Mouse (Mus musculus): Measurements from ENCODE around the gene Nudt5. TPM values are rescaled to one million over a fixed set of nuclear protein-coding genes. Genes with fewer than 3 reads are reported as not detected.

The Nudt5 gene
- polyA plus RNA-seq, 1 experiment from 2014 or later: 64.7 TPM

DNA sequence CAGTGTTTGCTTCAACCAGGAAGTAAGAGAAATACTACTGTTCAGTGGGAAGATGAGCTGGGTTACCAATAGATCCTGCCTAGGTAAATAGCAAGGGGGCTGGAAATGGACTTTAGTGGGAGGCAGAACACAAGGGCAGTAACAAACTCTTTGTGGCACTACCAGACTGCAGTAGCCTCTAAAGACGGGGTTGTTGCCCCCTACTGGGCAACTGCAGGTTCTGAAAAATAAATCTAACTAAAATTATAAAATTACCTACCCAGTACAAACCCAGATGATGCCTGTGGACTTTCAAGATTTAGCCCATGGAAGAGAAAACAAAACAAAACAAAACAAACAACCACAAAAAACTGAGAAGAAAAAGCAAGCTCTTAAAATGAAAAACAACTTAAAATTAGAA, 20.6 kb upstream of the Nudt5 start:
- H3K4me1 ChIP-seq: no peaks in the 10 kb centered on the region
- no peak overlapping the region for H3K4me2 ChIP-seq (replicated peaks)
- no peak overlapping the region for H3K4me3 ChIP-seq
- H3K36me3 ChIP-seq: peaks cover 56% of the 10 kb centered on the region
- 31% methylated on average over 1 of the region's 1 CpGs for WGBS
- no peak overlapping the region for H3K27ac ChIP-seq
- no peaks in the 10 kb centered on the region for H3K27me3 ChIP-seq (replicated peaks)
- no peak overlapping the region for H3K9ac ChIP-seq
- H3K9me3 ChIP-seq: no peaks in the 10 kb centered on the region
- no peak for ATAC-seq (ENCODE audit: low FRiP score, low read depth)

DNA sequence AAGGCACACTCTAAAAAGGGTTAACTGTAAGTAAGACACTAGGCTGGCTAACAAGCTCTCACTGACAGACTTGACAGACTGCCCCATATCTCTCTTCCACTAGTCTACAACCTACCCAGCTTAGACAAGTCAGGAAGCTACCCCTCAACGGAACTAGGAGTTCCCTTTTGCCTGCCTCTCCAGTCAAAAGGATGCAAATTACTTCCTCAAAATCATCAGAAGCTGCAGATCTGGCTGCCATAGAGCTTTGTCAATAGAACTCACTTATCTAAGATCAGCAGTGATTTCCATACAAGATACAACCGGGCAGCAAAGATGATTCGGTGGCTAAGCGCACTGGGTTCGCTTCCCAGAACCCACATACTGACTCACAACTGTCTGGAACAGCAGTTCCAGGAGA, 20.1 kb upstream of the Nudt5 start:
- no peak overlapping the region for H3K4me2 ChIP-seq (replicated peaks)
- 85% methylated on average over 5 of the region's 5 CpGs for WGBS
- H3K4me3 ChIP-seq: no peak overlapping the region
- ATAC-seq (ENCODE audit: low FRiP score, low read depth): no peak
- H3K36me3 ChIP-seq: peaks cover 54% of the 10 kb centered on the region
- no peaks in the 10 kb centered on the region for H3K9me3 ChIP-seq
- H3K27ac ChIP-seq: no peak overlapping the region
- H3K4me1 ChIP-seq: no peaks in the 10 kb centered on the region
- H3K9ac ChIP-seq: no peak overlapping the region
- H3K27me3 ChIP-seq (replicated peaks): no peaks in the 10 kb centered on the region

DNA sequence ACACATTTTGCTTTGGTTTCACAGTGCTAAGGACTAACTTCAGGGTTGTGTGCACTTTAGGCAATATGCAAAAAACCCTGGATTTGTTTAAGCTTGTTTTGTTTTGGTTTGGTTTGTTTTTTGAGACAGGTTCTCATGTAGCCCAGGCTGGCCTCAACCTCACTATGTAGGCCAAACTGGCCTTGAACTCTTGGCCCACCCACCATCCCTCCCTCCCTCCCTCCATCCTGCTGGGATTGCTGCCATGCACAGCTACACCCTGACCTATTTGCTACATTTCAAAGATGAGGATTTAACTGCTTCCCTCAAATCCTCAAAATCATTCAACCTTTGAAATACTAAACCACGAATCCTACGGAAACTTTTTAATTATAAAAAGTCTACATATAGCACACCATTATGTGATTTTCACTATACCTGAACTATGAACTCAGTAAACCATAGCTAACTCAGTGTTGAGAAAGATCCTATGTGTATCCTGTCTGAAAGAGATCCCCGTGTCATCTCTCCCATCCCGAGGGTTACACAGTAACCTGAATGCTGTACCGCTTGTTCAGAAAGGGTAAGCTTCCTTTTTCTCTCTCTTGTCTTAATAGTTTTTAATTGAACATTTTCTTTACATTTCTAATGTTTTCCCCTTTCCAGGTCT, 19.4 kb upstream of the Nudt5 start:
- WGBS: 95% methylated on average over 5 of the region's 5 CpGs
- peaks cover 52% of the 10 kb centered on the region for H3K36me3 ChIP-seq
- no peak for ATAC-seq (ENCODE audit: low FRiP score, low read depth)
- no peak overlapping the region for H3K4me3 ChIP-seq
- H3K4me1 ChIP-seq: no peaks in the 10 kb centered on the region
- H3K4me2 ChIP-seq (replicated peaks): no peak overlapping the region
- no peaks in the 10 kb centered on the region for H3K9me3 ChIP-seq
- H3K27ac ChIP-seq: no peak overlapping the region
- no peak overlapping the region for H3K9ac ChIP-seq
- no peaks in the 10 kb centered on the region for H3K27me3 ChIP-seq (replicated peaks)

DNA sequence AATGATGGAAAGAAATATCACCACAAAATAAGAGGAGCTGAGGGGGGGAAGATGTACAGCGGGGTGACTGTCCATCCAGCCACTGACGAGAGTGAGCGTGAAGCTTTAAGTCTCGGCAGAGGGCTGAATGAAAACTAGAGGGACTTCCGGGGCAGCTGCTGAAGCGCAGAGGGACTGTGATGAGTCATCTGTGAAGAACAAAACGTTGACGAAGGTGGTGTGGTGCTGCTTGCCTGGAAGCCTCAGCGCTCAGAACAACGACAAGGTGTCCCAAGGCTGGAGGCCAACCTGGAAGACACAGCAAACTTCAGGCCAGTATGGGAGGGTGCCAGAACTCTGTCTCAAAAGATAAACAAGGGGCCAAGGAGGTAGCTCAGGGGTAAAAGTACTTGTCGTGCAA, 4.0 kb upstream of the Nudt5 start:
- H3K9ac ChIP-seq: no peak overlapping the region
- no peak for ATAC-seq (ENCODE audit: low FRiP score, low read depth)
- H3K4me2 ChIP-seq (replicated peaks): no peak overlapping the region
- no peak overlapping the region for H3K4me3 ChIP-seq
- H3K9me3 ChIP-seq: no peaks in the 10 kb centered on the region
- H3K27ac ChIP-seq: no peak overlapping the region
- peaks cover under 1% of the 10 kb centered on the region; the same call in 1 of the 2 replicates for H3K4me1 ChIP-seq
- no peaks in the 10 kb centered on the region for H3K27me3 ChIP-seq (replicated peaks)
- WGBS: 97% methylated on average over 11 of the region's 11 CpGs
- peaks cover 57% of the 10 kb centered on the region for H3K36me3 ChIP-seq

DNA sequence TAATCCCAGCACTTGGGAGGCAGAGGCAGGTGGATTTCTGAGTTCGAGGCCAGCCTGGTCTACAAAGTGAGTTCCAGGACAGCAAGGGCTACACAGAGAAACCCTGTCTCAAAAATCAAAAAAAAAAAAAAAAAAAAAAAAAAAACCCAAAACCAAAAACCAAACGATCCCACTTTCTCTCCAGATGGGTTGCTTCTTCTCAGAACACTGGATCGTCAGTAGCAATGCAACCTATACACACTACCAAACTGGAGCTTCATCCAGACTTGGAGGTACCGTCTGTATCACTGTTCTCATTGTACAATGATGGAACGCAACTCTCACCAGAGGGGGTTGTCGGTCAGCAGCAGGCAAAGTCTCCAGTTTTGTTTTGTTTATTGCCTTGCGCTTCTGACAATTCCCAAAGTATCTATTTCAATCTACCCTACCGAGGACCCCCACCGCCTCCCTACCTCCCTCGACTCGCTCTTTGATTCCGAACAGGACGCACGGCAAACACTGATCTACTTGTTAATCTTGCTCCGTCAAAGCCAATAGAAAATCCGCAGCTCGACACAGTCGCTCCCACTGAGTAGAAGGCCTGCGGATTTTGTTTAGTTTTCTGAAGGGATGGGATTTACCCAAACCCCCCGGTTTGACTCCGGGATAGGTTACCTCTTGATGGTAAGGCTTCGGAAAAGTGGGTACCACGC, 492 bp upstream of the Nudt5 start:
- no peaks in the 10 kb centered on the region for H3K27me3 ChIP-seq (replicated peaks)
- peaks cover 35% of the 10 kb centered on the region for H3K36me3 ChIP-seq
- peaks cover 8% of the 10 kb centered on the region for H3K4me1 ChIP-seq
- 4% methylated on average over 23 of the region's 23 CpGs for WGBS
- peak overlapping the region; percentile 68 for H3K4me2 ChIP-seq (replicated peaks)
- H3K9ac ChIP-seq: peak overlapping the region; percentile 78
- H3K27ac ChIP-seq: no peak overlapping the region
- no peak for ATAC-seq (ENCODE audit: low FRiP score, low read depth)
- peak overlapping the region; percentile 66 for H3K4me3 ChIP-seq
- H3K9me3 ChIP-seq: no peaks in the 10 kb centered on the region

DNA sequence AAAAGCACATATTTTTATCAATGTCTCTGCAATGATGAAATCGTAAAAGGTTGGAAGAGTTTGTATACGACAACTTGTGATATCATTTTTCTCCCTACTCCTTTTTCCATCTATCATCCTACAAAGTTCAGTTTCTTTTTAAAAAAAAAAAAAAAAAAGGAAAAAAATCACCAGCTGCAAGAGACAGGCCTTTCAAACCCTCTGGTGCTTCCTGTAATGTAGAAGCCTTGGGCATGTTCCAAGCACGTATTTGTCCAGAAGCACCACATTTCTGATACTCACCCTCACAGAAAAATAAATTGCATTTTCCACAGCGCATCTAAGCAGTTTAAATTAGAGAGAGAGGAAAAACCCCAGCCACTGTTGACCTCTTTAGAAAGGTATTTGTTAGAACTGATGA, 1.0 kb downstream of the Nudt5 start:
- H3K4me3 ChIP-seq: peak overlapping the region; percentile 66
- ATAC-seq (ENCODE audit: low FRiP score, low read depth): no peak
- peaks cover 20% of the 10 kb centered on the region for H3K36me3 ChIP-seq
- peaks cover 8% of the 10 kb centered on the region for H3K4me1 ChIP-seq
- no peak overlapping the region for H3K27ac ChIP-seq
- no peaks in the 10 kb centered on the region for H3K9me3 ChIP-seq
- WGBS: 49% methylated on average over 4 of the region's 4 CpGs
- no peaks in the 10 kb centered on the region for H3K27me3 ChIP-seq (replicated peaks)
- peak overlapping the region; percentile 53 for H3K4me2 ChIP-seq (replicated peaks)
- peak overlapping the region; percentile 78; the same call in 1 of the 2 replicates for H3K9ac ChIP-seq

DNA sequence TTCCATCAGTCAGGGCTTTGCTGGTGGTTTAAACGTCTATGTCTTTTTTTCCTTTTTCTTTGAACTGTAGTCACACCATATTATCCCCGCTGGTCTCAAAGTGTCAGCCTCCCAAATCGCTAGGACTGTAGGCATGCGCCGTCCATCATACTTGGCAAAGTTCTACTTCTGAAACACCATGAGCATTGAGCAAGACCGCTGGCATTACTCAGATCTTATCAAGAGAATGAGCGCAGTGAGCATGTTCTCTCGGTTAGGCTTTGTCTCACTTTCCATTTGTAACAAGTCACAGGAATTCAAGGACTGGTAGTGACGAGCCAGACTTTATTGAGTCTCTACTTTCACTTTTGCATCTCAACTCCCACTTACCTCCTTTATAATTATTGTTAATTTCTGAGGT, 6.3 kb downstream of the Nudt5 start:
- Histone ChIP-seq H3K27ac (no peak overlapping the region), H3K4me2 (replicated peaks) (no peak overlapping the region), H3K9me3 (no peaks in the 10 kb centered on the region), H3K9ac (no peak overlapping the region), H3K4me1 (peaks cover 4% of the 10 kb centered on the region; the same call in 1 of the 2 replicates), H3K27me3 (replicated peaks) (no peaks in the 10 kb centered on the region), H3K4me3 (no peak overlapping the region), H3K36me3 (peaks cover 7% of the 10 kb centered on the region)
- ATAC-seq (ENCODE audit: low FRiP score, low read depth): no peak
- WGBS: 94% methylated on average over 9 of the region's 9 CpGs

DNA sequence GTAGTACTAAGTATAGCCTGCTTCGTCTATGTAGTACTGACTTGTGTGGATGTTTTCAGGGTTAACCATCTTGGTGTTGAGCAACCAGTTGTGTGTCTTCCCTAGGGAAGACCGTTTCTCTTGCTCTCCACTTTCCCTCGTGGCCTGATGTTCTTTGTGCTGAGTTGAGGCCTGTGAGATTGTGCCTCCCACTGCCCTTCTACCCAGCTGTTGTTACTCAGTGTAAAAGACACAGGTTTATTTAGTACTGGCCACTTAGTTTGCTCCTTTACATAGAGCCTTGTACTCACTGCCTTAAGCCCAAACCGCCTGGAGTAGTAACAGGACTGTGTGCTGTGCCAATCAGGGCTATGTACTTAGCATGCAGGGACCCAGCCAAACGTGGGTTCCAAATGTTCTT, 7.0 kb downstream of the Nudt5 start:
- no peak overlapping the region for H3K4me2 ChIP-seq (replicated peaks)
- H3K27me3 ChIP-seq (replicated peaks): no peaks in the 10 kb centered on the region
- WGBS: 90% methylated on average over 5 of the region's 5 CpGs
- H3K4me3 ChIP-seq: no peak overlapping the region
- no peak overlapping the region for H3K9ac ChIP-seq
- no peak overlapping the region for H3K27ac ChIP-seq
- ATAC-seq (ENCODE audit: low FRiP score, low read depth): no peak
- no peaks in the 10 kb centered on the region for H3K9me3 ChIP-seq
- H3K36me3 ChIP-seq: peaks cover 9% of the 10 kb centered on the region
- H3K4me1 ChIP-seq: no peaks in the 10 kb centered on the region

DNA sequence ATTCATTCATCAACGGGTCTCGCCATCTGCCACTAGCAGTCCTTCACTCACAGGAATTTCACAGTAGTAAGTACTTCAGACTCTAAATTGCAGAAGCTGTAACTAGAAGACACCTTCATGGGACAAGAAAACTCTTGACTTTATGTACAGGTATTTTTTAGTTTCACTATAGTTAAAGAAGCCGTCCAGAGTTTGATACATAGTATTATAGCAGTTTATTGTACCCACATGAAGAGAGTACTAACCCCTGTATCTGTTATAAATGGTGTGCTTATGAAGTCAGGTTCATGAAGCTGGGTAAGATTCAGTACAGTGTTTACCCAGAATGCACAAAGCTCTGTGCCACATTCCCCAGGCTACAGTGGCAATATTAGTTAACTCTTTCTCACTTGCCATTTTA, 18.0 kb downstream of the Nudt5 start, which contains the start of gene Gm13199:
Gm13199 (minus strand) TSS at position 101 of the 400 bp plus-strand sequence.
- H3K27ac ChIP-seq: no peak within 1 kb of the TSS
- no peak within 1 kb of the TSS for H3K9ac ChIP-seq
- no peaks in the 10 kb centered on the region for H3K4me1 ChIP-seq
- WGBS: 95% methylated on average over 3 of the region's 3 CpGs
- no peak within 1 kb of the TSS for H3K4me2 ChIP-seq (replicated peaks)
- H3K4me3 ChIP-seq: no peak within 1 kb of the TSS
- peaks cover 60% of the 10 kb centered on the region for H3K36me3 ChIP-seq
- no peak for ATAC-seq (ENCODE audit: low FRiP score, low read depth)
- H3K27me3 ChIP-seq (replicated peaks): no peaks in the 10 kb centered on the region
- H3K9me3 ChIP-seq: no peaks in the 10 kb centered on the region

DNA sequence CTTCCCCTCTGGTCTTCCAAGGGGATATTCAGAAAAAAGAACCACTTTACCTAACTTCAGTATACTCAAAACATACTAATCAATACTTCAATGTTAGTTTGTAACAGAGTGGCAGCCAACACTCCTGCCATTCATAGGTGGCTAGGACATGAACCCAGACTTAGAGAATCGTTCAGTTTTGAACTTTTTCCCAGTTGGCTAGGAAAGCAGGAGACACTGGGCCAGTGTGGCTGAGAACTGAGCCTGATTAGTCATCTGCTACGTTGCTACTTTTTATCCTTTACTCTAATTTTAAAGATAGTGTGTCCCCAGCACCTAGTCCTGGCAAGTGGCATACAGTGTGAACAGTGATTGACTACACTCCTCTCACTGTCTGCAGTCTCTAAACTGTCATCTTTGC, 22.9 kb downstream of the Nudt5 start:
- H3K9ac ChIP-seq: no peak overlapping the region
- H3K27ac ChIP-seq: no peak overlapping the region
- H3K4me2 ChIP-seq (replicated peaks): no peak overlapping the region
- H3K4me1 ChIP-seq: no peaks in the 10 kb centered on the region
- H3K9me3 ChIP-seq: no peaks in the 10 kb centered on the region
- no peak for ATAC-seq (ENCODE audit: low FRiP score, low read depth)
- H3K36me3 ChIP-seq: peaks cover 43% of the 10 kb centered on the region
- no peaks in the 10 kb centered on the region for H3K27me3 ChIP-seq (replicated peaks)
- WGBS: 91% methylated on average over 2 of the region's 2 CpGs
- no peak overlapping the region for H3K4me3 ChIP-seq

DNA sequence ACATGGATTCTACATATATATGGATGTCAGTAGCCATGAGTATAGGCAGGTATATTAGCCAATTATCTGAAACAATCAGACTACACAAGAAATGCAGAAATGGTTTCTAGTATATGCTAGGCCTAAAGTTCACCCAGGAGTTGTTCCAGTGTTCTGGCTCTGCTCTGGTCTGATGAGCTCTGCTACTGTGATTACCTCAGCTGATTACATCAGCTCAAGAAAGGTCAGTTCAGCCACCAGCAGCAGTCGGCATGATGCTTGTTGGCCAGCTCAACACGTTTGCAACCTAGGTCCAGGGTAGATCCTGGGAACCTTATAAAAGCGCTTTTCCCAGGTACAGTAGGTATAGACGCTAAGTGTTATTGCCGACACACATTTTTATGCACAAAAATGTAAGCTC, 24.9 kb downstream of the Nudt5 start:
- H3K36me3 ChIP-seq: peaks cover 46% of the 10 kb centered on the region
- H3K4me3 ChIP-seq: no peak overlapping the region
- ATAC-seq (ENCODE audit: low FRiP score, low read depth): no peak
- no peak overlapping the region for H3K9ac ChIP-seq
- no peak overlapping the region for H3K4me2 ChIP-seq (replicated peaks)
- no peaks in the 10 kb centered on the region for H3K9me3 ChIP-seq
- no peaks in the 10 kb centered on the region for H3K27me3 ChIP-seq (replicated peaks)
- WGBS: 92% methylated on average over 5 of the region's 5 CpGs
- no peaks in the 10 kb centered on the region for H3K4me1 ChIP-seq
- H3K27ac ChIP-seq: no peak overlapping the region

DNA sequence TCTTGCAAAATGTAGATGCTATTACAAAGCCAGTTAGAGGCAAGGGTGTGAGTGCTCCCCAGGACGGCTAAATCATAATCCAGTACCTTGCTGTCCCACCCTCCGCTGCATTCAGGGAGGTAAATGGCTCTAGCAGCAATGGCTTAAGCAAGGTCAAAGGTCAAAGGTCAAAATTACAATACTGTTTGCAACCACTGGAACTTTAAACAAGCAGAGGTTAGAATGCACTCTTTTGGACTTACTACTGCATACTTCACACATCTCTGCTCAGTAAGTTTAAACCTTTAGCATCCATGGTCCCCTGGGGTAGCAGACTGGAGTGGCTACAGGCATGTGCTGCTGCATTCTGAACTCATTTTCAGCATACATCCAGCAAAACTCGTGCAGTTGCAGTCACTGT, 32.6 kb downstream of the Nudt5 start:
- H3K4me3 ChIP-seq: no peak overlapping the region
- H3K36me3 ChIP-seq: peaks cover 68% of the 10 kb centered on the region
- ATAC-seq (ENCODE audit: low FRiP score, low read depth): no peak

DNA sequence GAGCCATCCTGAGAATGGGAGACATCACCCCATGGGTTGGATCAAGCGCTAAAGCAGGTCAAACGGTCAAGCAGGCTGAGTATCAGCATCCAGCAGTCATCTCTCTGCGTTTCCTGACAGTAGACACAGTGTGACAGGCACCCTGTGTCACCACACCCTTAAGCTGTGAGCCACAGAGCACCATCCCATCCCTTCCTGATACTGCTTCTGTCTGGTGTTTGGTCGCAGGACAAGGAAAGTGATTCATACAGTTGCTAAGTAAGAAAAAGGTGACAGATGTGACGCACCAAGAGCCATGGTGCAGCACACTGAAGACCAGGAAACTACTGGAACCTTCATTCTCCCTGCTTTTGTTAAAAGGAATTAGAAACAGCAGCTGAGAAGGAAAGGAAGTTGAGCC, 44.0 kb downstream of the Nudt5 start:
- Histone ChIP-seq H3K4me1 (no peaks in the 10 kb centered on the region), H3K9ac (no peak overlapping the region), H3K36me3 (peaks cover 41% of the 10 kb centered on the region), H3K27me3 (replicated peaks) (no peaks in the 10 kb centered on the region), H3K4me2 (replicated peaks) (no peak overlapping the region), H3K27ac (no peak overlapping the region), H3K9me3 (no peaks in the 10 kb centered on the region), H3K4me3 (no peak overlapping the region)
- ATAC-seq (ENCODE audit: low FRiP score, low read depth): no peak
- 86% methylated on average over 5 of the region's 5 CpGs for whole genome bisulfite sequencing

More for the DNA sequence above, 32.6 kb downstream of the Nudt5 start:
- Histone ChIP-seq H3K27ac (no peak overlapping the region), H3K9me3 (no peaks in the 10 kb centered on the region), H3K4me1 (no peaks in the 10 kb centered on the region), H3K27me3 (replicated peaks) (no peaks in the 10 kb centered on the region), H3K9ac (no peak overlapping the region), H3K4me2 (replicated peaks) (no peak overlapping the region)
- WGBS: 64% methylated on average over 3 of the region's 3 CpGs
